Mouse (Mus musculus): ENCODE measurements around the gene Tmem8b. TPM values are rescaled to one million over a fixed set of nuclear protein-coding genes. Genes with fewer than 3 reads are reported as not detected.

Tmem8b gene
- polyA plus RNA-seq, 1 experiment, result 17.3 TPM

DNA sequence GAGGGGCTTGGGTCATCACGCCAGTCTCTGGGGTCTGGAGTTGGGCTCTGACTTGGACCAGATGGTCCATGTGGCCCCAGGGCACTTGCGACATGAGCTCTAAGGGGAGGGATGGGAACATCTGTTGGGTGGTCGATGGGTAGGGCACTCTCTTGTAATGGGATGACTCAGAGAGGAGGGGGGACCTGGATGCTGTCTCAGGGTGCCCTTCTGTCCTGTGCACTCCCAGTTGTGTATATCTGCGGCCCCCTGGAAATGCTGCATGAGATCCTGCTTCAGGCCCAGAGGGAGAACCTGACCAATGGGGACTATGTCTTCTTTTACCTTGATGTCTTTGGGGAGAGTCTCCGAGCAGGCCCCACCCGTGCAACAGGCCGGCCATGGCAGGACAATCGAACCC lies 35.5 kb upstream of the Tmem8b start:
- WGBS, result 89% methylated on average over 8 of the region's 8 CpGs
- TF ChIP-seq CTCF (IDR thresholded peaks at IDR 0.05; ENCODE audit: insufficient read depth, low read length) (no peak), POLR2A (IDR thresholded peaks at IDR 0.05; ENCODE audit: borderline replicate concordance, extremely low read depth, low read depth, low read length) (no peak)
- Histone ChIP-seq H3K4me1 (ENCODE audit: control insufficient read depth, insufficient read depth, low read length) (peaks cover 4% of the 10 kb centered on the region; the same call in 1 of the 2 replicates), H3K4me3 (replicated peaks; ENCODE audit: extremely low read depth, low read depth, low read length) (no peak overlapping the region)
- DNase-seq, result no peak

DNA sequence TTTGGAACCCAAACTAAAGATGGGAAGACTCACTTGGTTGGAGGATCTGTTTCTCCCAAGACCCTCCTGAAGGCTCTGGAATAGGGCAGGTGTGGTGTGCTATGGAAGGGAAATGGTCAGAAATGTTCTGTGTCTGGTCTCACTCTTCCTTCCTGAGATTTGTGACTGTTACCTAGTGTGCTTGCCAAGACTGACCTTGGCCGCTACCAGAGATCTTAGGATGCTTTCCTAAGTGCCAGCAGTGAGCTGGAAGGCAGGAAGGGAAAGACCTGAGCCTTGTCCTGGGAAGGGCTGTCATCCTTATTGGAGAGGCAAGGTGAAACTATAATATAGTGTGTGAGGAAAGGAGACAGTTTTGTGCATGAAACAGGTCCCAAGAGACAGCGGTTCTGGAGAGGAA lies 35.0 kb upstream of the Tmem8b start:
- H3K4me1 ChIP-seq (ENCODE audit: control insufficient read depth, insufficient read depth, low read length), result peaks cover 4% of the 10 kb centered on the region; the same call in 1 of the 2 replicates
- TF ChIP-seq POLR2A (IDR thresholded peaks at IDR 0.05; ENCODE audit: borderline replicate concordance, extremely low read depth, low read depth, low read length) (no peak), CTCF (IDR thresholded peaks at IDR 0.05; ENCODE audit: insufficient read depth, low read length) (no peak)
- DNase-seq, result no peak
- WGBS, result 76% methylated on average over 2 of the region's 2 CpGs
- H3K4me3 ChIP-seq (replicated peaks; ENCODE audit: extremely low read depth, low read depth, low read length), result no peak overlapping the region

GRCm38 (mm10) chr4:43634621-43635374 lies 34.0 kb upstream of the Tmem8b start:
- TF ChIP-seq POLR2A (IDR thresholded peaks at IDR 0.05; ENCODE audit: borderline replicate concordance, extremely low read depth, low read depth, low read length) (no peak), CTCF (IDR thresholded peaks at IDR 0.05; ENCODE audit: insufficient read depth, low read length) (no peak)
- 80% methylated on average over 7 of the region's 7 CpGs for WGBS
- peak; percentile 4 for DNase-seq
- no peak overlapping the region for H3K4me3 ChIP-seq (replicated peaks; ENCODE audit: extremely low read depth, low read depth, low read length)
- peaks cover 4% of the 10 kb centered on the region; the same call in 1 of the 2 replicates for H3K4me1 ChIP-seq (ENCODE audit: control insufficient read depth, insufficient read depth, low read length)

DNA sequence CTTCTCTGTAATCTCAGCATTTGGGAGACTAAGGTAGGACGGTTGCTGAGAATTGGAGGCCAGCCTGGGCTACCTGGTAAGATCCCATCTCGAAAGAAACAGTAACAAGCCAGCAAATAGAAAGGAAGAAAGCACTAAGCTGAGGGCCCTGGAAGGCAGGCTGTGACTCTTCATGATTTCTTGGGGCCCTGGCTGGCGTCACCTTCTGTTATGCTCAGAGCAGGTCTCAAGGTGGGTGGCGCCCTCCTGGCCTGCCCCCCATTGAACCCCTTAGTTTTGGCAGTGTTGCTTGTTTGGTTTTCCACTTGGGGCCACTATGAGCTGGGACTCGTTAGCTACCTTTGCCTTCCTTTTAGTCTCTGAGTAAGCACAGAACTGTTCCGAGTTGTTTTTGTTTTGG lies 32.0 kb upstream of the Tmem8b start:
- 73% methylated on average over 6 of the region's 6 CpGs for WGBS
- Histone ChIP-seq H3K4me1 (ENCODE audit: control insufficient read depth, insufficient read depth, low read length) (peaks cover 4% of the 10 kb centered on the region; the same call in 1 of the 2 replicates), H3K4me3 (replicated peaks; ENCODE audit: extremely low read depth, low read depth, low read length) (no peak overlapping the region)
- TF ChIP-seq POLR2A (IDR thresholded peaks at IDR 0.05; ENCODE audit: borderline replicate concordance, extremely low read depth, low read depth, low read length) (no peak), CTCF (IDR thresholded peaks at IDR 0.05; ENCODE audit: insufficient read depth, low read length) (no peak)
- DNase-seq, result no peak

- no peaks in the 10 kb centered on the region for H3K4me1 ChIP-seq (ENCODE audit: control insufficient read depth, insufficient read depth, low read length)
- 71% methylated on average over 9 of the region's 9 CpGs for WGBS
- H3K4me3 ChIP-seq (replicated peaks; ENCODE audit: extremely low read depth, low read depth, low read length), result no peak overlapping the region
- no peak for TF ChIP-seq POLR2A (IDR thresholded peaks at IDR 0.05; ENCODE audit: borderline replicate concordance, extremely low read depth, low read depth, low read length)
- no peak for TF ChIP-seq CTCF (IDR thresholded peaks at IDR 0.05; ENCODE audit: insufficient read depth, low read length)
- no peak for DNase-seq
Observed at GRCm38 (mm10) chr4:43640076-43640475, 28.7 kb upstream of the Tmem8b start.

GRCm38 (mm10) chr4:43640491-43640890 lies 28.3 kb upstream of the Tmem8b start:
- DNase-seq, result no peak
- TF ChIP-seq CTCF (IDR thresholded peaks at IDR 0.05; ENCODE audit: insufficient read depth, low read length), result no peak
- no peak for TF ChIP-seq POLR2A (IDR thresholded peaks at IDR 0.05; ENCODE audit: borderline replicate concordance, extremely low read depth, low read depth, low read length)
- Histone ChIP-seq H3K4me1 (ENCODE audit: control insufficient read depth, insufficient read depth, low read length) (no peaks in the 10 kb centered on the region), H3K4me3 (replicated peaks; ENCODE audit: extremely low read depth, low read depth, low read length) (no peak overlapping the region)
- 88% methylated on average over 6 of the region's 6 CpGs for whole genome bisulfite sequencing

DNA sequence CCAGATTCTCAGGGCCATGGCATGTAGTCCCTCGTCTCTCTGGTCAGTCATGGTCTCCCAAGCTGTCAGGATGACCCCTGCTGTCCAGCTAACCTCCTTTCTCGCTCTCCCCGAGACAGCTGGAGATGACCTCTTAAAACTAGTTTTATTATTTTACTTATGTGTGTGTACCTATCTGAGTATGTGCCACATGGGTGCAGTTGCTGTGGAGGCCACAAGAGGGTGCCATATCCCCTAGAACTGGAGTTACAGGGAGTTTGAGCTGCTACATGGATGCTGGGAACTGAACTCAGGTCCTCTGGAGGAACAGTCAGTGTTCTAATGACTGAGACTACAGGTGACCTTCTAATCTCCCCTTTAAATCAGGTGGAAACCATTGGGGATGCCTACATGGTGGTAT lies 19.0 kb upstream of the Tmem8b start:
- H3K4me1 ChIP-seq (ENCODE audit: control insufficient read depth, insufficient read depth, low read length), result peaks cover 4% of the 10 kb centered on the region; the same call in 1 of the 2 replicates
- no peak for DNase-seq
- TF ChIP-seq POLR2A (IDR thresholded peaks at IDR 0.05; ENCODE audit: borderline replicate concordance, extremely low read depth, low read depth, low read length) (no peak), CTCF (IDR thresholded peaks at IDR 0.05; ENCODE audit: insufficient read depth, low read length) (no peak)
- 96% methylated on average over 3 of the region's 3 CpGs for WGBS
- H3K4me3 ChIP-seq (replicated peaks; ENCODE audit: extremely low read depth, low read depth, low read length), result no peak overlapping the region

- WGBS, result 89% methylated on average over 4 of the region's 4 CpGs
- TF ChIP-seq POLR2A (IDR thresholded peaks at IDR 0.05; ENCODE audit: borderline replicate concordance, extremely low read depth, low read depth, low read length), result no peak
- no peak for TF ChIP-seq CTCF (IDR thresholded peaks at IDR 0.05; ENCODE audit: insufficient read depth, low read length)
- H3K4me1 ChIP-seq (ENCODE audit: control insufficient read depth, insufficient read depth, low read length), result peaks cover 4% of the 10 kb centered on the region; the same call in 1 of the 2 replicates
Observed at GRCm38 (mm10) chr4:43652726-43653125, 16.0 kb upstream of the Tmem8b start.

GRCm38 (mm10) chr4:43653161-43654015 lies 15.4 kb upstream of the Tmem8b start, which contains the start of gene Spag8:
Gene Spag8 (minus strand): TSS chr4:43653594.
- TF ChIP-seq POLR2A (IDR thresholded peaks at IDR 0.05; ENCODE audit: borderline replicate concordance, extremely low read depth, low read depth, low read length) (no peak), CTCF (IDR thresholded peaks at IDR 0.05; ENCODE audit: insufficient read depth, low read length) (no peak)
- Histone ChIP-seq H3K4me3 (replicated peaks; ENCODE audit: extremely low read depth, low read depth, low read length) (peak within 1 kb of the TSS; percentile 57), H3K4me1 (ENCODE audit: control insufficient read depth, insufficient read depth, low read length) (peaks cover 4% of the 10 kb centered on the region; the same call in 1 of the 2 replicates)
- 16% methylated on average over 24 of the region's 24 CpGs for WGBS
- peak; percentile 51 for DNase-seq

More at GRCm38 (mm10) chr4:43652726-43653125, 16.0 kb upstream of the Tmem8b start:
- H3K4me3 ChIP-seq (replicated peaks; ENCODE audit: extremely low read depth, low read depth, low read length), result no peak overlapping the region
- DNase-seq, result no peak
